Comparison of ENCODE assay signal across 8 mouse cellular contexts in genomic region chr11:48799921-48800701, GRCm38 (mm10). TPM values are rescaled to one million over a fixed set of nuclear protein-coding genes. Genes with fewer than 3 reads are reported as not detected.
DNase-seq lines count a peak whose midpoint lies in the region; ATAC-seq and TF ChIP-seq lines count a peak whose summit lies in the region.

Gene Rack1 (plus strand): TSS chr11:48800332.

- peak within 1 kb of the TSS; percentile 77 to 96 (median 89) for H3K4me3 ChIP-seq in CH12.LX (replicated peaks in 1 of 3; ENCODE audit: low read depth in 2 of 3, low read length in 2 of 3, poor library complexity in 1 of 3)
- peak within 1 kb of the TSS; percentile 87 for H3K4me3 ChIP-seq in forebrain, embryonic 11.5 days (ENCODE audit: low read depth, low read length)
- H3K4me3 ChIP-seq in heart, embryonic 15.5 days: peak within 1 kb of the TSS; percentile 77
- H3K4me3 ChIP-seq in liver, embryonic 13.5 days (replicated peaks): peak within 1 kb of the TSS; percentile 88
- peak within 1 kb of the TSS; percentile 91 for H3K4me3 ChIP-seq in stomach, embryonic 14.5 days (ENCODE audit: low read depth, low read length)

- ATAC-seq in forebrain, embryonic 11.5 days (replicated peaks; ENCODE audit: low FRiP score): peak; percentile 92
- peak; percentile 83 for ATAC-seq in heart, embryonic 15.5 days (replicated peaks; ENCODE audit: insufficient number of reproducible peaks, insufficient read depth, low FRiP score, low read depth)
- ATAC-seq in liver, embryonic 13.5 days (ENCODE audit: low read depth): peak; percentile 83
- peak; percentile 88 for ATAC-seq in stomach, embryonic 14.5 days (ENCODE audit: insufficient number of reproducible peaks, insufficient read depth, low FRiP score, low read depth)

- TF ChIP-seq CTCF in CH12.LX (conservative IDR thresholded peaks at IDR 0.05 in 1 of 2, IDR thresholded peaks at IDR 0.05 in 1 of 2; ENCODE audit: low read depth in 2 of 2, low read length in 2 of 2): no peak

- dilution Hi-C loops in CH12.LX (cut with MboI; ENCODE audit: extremely low pct_ligation_motif_present, extremely low pct_unique_long_range_greater_than_20kb, low sequenced_read_pairs): no loop called here

- no peak for TF ChIP-seq EP300 in CH12.LX (IDR thresholded peaks at IDR 0.05; ENCODE audit: low read length)

- under 1% methylated on average over 47 of the region's 47 CpGs for WGBS in forebrain, embryonic 11.5 days
- under 1% methylated on average over 47 of the region's 47 CpGs for WGBS in heart, embryonic 15.5 days
- WGBS in liver, embryonic 13.5 days (ENCODE audit: insufficient replicate concordance): under 1% methylated on average over 47 of the region's 47 CpGs
- under 1% methylated on average over 47 of the region's 47 CpGs for WGBS in stomach, embryonic 14.5 days

- H3K36me3 ChIP-seq in CH12.LX (replicated peaks in 1 of 2; ENCODE audit: control insufficient read depth in 1 of 2, insufficient read depth in 1 of 2, low read length in 1 of 2): peaks cover 41 to 50% of the 10 kb centered on the region in 2 experiments
- H3K36me3 ChIP-seq in forebrain, embryonic 11.5 days (ENCODE audit: control insufficient read depth, insufficient read depth, low read length): peaks cover 28% of the 10 kb centered on the region; the same call in 1 of the 2 replicates
- H3K36me3 ChIP-seq in heart, embryonic 15.5 days: peaks cover 34% of the 10 kb centered on the region
- H3K36me3 ChIP-seq in liver, embryonic 13.5 days: peaks cover 41% of the 10 kb centered on the region
- H3K36me3 ChIP-seq in stomach, embryonic 14.5 days (ENCODE audit: control insufficient read depth, insufficient read depth, low read length): peaks cover 38% of the 10 kb centered on the region

- H3K4me2 ChIP-seq in CH12.LX (ENCODE audit: insufficient read depth, low read depth, poor library complexity, severe bottlenecking): peak within 1 kb of the TSS; percentile 96
- H3K4me2 ChIP-seq in forebrain, embryonic 11.5 days (ENCODE audit: low read depth, low read length, severe bottlenecking): peak within 1 kb of the TSS; percentile 91
- H3K4me2 ChIP-seq in heart, embryonic 15.5 days: peak within 1 kb of the TSS; percentile 80
- peak within 1 kb of the TSS; percentile 84 for H3K4me2 ChIP-seq in liver, embryonic 13.5 days
- H3K4me2 ChIP-seq in stomach, embryonic 14.5 days (replicated peaks; ENCODE audit: low read depth, low read length): peak within 1 kb of the TSS; percentile 82

- H3K4me1 ChIP-seq in CH12.LX (ENCODE audit: control insufficient read depth in 1 of 2, insufficient read depth in 2 of 2): peaks cover 15 to 55% of the 10 kb centered on the region in 2 experiments
- H3K4me1 ChIP-seq in forebrain, embryonic 11.5 days (replicated peaks; ENCODE audit: control insufficient read depth, insufficient read depth, low read length): peaks cover 7% of the 10 kb centered on the region
- peaks cover 37% of the 10 kb centered on the region for H3K4me1 ChIP-seq in heart, embryonic 15.5 days (replicated peaks)
- peaks cover 64% of the 10 kb centered on the region for H3K4me1 ChIP-seq in liver, embryonic 13.5 days (replicated peaks)
- peaks cover 21% of the 10 kb centered on the region for H3K4me1 ChIP-seq in stomach, embryonic 14.5 days (ENCODE audit: control insufficient read depth, insufficient read depth, low read length)

- TF ChIP-seq RAD21 in CH12.LX (IDR thresholded peaks at IDR 0.05; ENCODE audit: low read depth, low read length): no peak

- H3K9ac ChIP-seq in CH12.LX (ENCODE audit: insufficient read depth, low read depth): peak within 1 kb of the TSS; percentile 100
- H3K9ac ChIP-seq in forebrain, embryonic 11.5 days (ENCODE audit: low read length): peak within 1 kb of the TSS; percentile 94
- peak within 1 kb of the TSS; percentile 78 for H3K9ac ChIP-seq in heart, embryonic 15.5 days
- H3K9ac ChIP-seq in liver, embryonic 13.5 days: peak within 1 kb of the TSS; percentile 92
- peak within 1 kb of the TSS; percentile 89 for H3K9ac ChIP-seq in stomach, embryonic 14.5 days (replicated peaks; ENCODE audit: low read depth, low read length)

- peaks cover 66% of the 10 kb centered on the region for H3K79me2 ChIP-seq in CH12.LX (replicated peaks; ENCODE audit: control insufficient read depth, extremely low read depth, insufficient read depth, poor library complexity, severe bottlenecking)

- H3K9me3 ChIP-seq in CH12.LX (replicated peaks; ENCODE audit: low read length): no peaks in the 10 kb centered on the region
- no peaks in the 10 kb centered on the region for H3K9me3 ChIP-seq in forebrain, embryonic 11.5 days (ENCODE audit: control insufficient read depth, low read length)
- H3K9me3 ChIP-seq in heart, embryonic 15.5 days (replicated peaks): no peaks in the 10 kb centered on the region
- H3K9me3 ChIP-seq in liver, embryonic 13.5 days (replicated peaks): no peaks in the 10 kb centered on the region
- no peaks in the 10 kb centered on the region for H3K9me3 ChIP-seq in stomach, embryonic 14.5 days (ENCODE audit: control insufficient read depth, low read depth, low read length)

- peak; percentile 99 for TF ChIP-seq POLR2A in CH12.LX (IDR thresholded peaks at IDR 0.05; ENCODE audit: low read depth, low read length)

- H3K27me3 ChIP-seq in CH12.LX (replicated peaks): no peaks in the 10 kb centered on the region
- no peaks in the 10 kb centered on the region for H3K27me3 ChIP-seq in forebrain, embryonic 11.5 days (ENCODE audit: control insufficient read depth, insufficient read depth, low read length)
- no peaks in the 10 kb centered on the region for H3K27me3 ChIP-seq in heart, embryonic 15.5 days
- no peaks in the 10 kb centered on the region for H3K27me3 ChIP-seq in liver, embryonic 13.5 days
- no peaks in the 10 kb centered on the region for H3K27me3 ChIP-seq in stomach, embryonic 14.5 days (ENCODE audit: control insufficient read depth, insufficient read depth, low read length)

- peak within 1 kb of the TSS; percentile 86 for H3K27ac ChIP-seq in CH12.LX (ENCODE audit: insufficient read depth, low read depth)
- peak within 1 kb of the TSS; percentile 93 for H3K27ac ChIP-seq in forebrain, embryonic 11.5 days (ENCODE audit: low read depth, low read length)
- H3K27ac ChIP-seq in heart, embryonic 15.5 days: peak within 1 kb of the TSS; percentile 99
- peak within 1 kb of the TSS; percentile 94 for H3K27ac ChIP-seq in liver, embryonic 13.5 days
- peak within 1 kb of the TSS; percentile 96 for H3K27ac ChIP-seq in stomach, embryonic 14.5 days (ENCODE audit: low read length)

- DNase-seq in CH12.LX (ENCODE audit: extremely low read depth): peak; percentile 96
- DNase-seq in c-Kit-positive CD71-positive TER-119-negative erythroid progenitor cells, embryonic 14.5 days (ENCODE audit: low read depth): peak; percentile 86
- peak; percentile 90 for DNase-seq in forebrain, embryonic 11.5 days (ENCODE audit: low spot score)
- DNase-seq in kidney, postnatal 25 days: peak; percentile 89 to 94
- peak; percentile 82 for DNase-seq in liver, embryonic 13.5 days
- DNase-seq in natural killer cell, adult 2 months (ENCODE audit: low spot score in 2 of 2): peak; percentile 88 to 89

- in situ Hi-C loops in CH12.LX (cut with MboI; ENCODE audit: low pct_ligation_motif_present, low pct_unique_long_range_greater_than_20kb, low sequenced_read_pairs): loop anchor here (5.0 kb wide), 1 partner anchor 302 kb away; no protein-coding TSS in a partner anchor

TF ChIP-seq in CH12.LX, 34 proteins besides CTCF, POLR2A, EP300 and RAD21 (continues in another document):
- TF ChIP-seq TBP (conservative IDR thresholded peaks at IDR 0.05; ENCODE audit: low read depth, low read length): peak; percentile 97
- peak; percentile 69 for TF ChIP-seq MEF2A (IDR thresholded peaks at IDR 0.05; ENCODE audit: borderline replicate concordance, low read depth, low read length)
- no peak for TF ChIP-seq ZC3H11A (IDR thresholded peaks at IDR 0.05; ENCODE audit: low read depth, low read length)
- peak; percentile 86 for TF ChIP-seq SIN3A (IDR thresholded peaks at IDR 0.05; ENCODE audit: low read length)
- peak; percentile 35; the same call in 1 of the 2 replicates for TF ChIP-seq BHLHE40 (IDR thresholded peaks at IDR 0.05; ENCODE audit: low read depth, low read length)
- peak; percentile 93 for TF ChIP-seq MXI1 (IDR thresholded peaks at IDR 0.05; ENCODE audit: low read depth, low read length)
- TF ChIP-seq MYC (IDR thresholded peaks at IDR 0.05; ENCODE audit: low read depth, low read length): peak; percentile 100
- TF ChIP-seq JUN (IDR thresholded peaks at IDR 0.05; ENCODE audit: insufficient read depth, low read depth, low read length): no peak
- TF ChIP-seq GABPA (IDR thresholded peaks at IDR 0.05; ENCODE audit: insufficient replicate concordance, low read depth, low read length): no peak; the same call in 1 of the 2 replicates
- no peak for TF ChIP-seq MAZ (IDR thresholded peaks at IDR 0.05; ENCODE audit: low read depth, low read length)
- peak; percentile 98 for TF ChIP-seq ZMIZ1 (IDR thresholded peaks at IDR 0.05; ENCODE audit: low read depth, low read length)
- peak; percentile 87 for TF ChIP-seq ELF1 (IDR thresholded peaks at IDR 0.05; ENCODE audit: low read depth, low read length)
- TF ChIP-seq KAT2A (IDR thresholded peaks at IDR 0.05; ENCODE audit: insufficient replicate concordance, low read length): peak; percentile 92
- TF ChIP-seq E2F4 (IDR thresholded peaks at IDR 0.05; ENCODE audit: insufficient replicate concordance, low read depth, low read length): 0 out of 2 replicates have a peak, but pooled peaks have one; percentile 88
- peak; percentile 100 for TF ChIP-seq NELFE (IDR thresholded peaks at IDR 0.05; ENCODE audit: low read depth, low read length)
- peak; percentile 98 for TF ChIP-seq POLR2AphosphoS2 (IDR thresholded peaks at IDR 0.05; ENCODE audit: low read depth, low read length)
- peak; percentile 99 for TF ChIP-seq MAX (IDR thresholded peaks at IDR 0.05; ENCODE audit: low read length)
- peak; percentile 86 for TF ChIP-seq HCFC1 (IDR thresholded peaks at IDR 0.05; ENCODE audit: low read depth, low read length)
- TF ChIP-seq IRF4 (IDR thresholded peaks at IDR 0.05; ENCODE audit: low read depth, low read length): peak; percentile 85
- TF ChIP-seq CHD2 (IDR thresholded peaks at IDR 0.05; ENCODE audit: low read length): no peak
- peak; percentile 97 for TF ChIP-seq TCF12 (IDR thresholded peaks at IDR 0.05; ENCODE audit: low read depth, low read length)
- no peak for TF ChIP-seq SMC3 (IDR thresholded peaks at IDR 0.05; ENCODE audit: low read depth, low read length)

RNA-seq across cellular contexts. Expression of gene Rack1, which starts in this region (rescaled TPM):
- total RNA-seq in CH12.LX (2012; rRNA removed): 5,582 and 6,330 TPM in 2 replicates
- 4,885 and 5,265 TPM in 2 replicates for total RNA-seq in CH12.LX (2014; rRNA removed)
- polyA plus RNA-seq in CH12.LX (2012; ENCODE audit: insufficient read length, low read depth): 3,744 and 4,313 TPM in 2 replicates
- 648 and 653 TPM in 2 replicates for polyA plus RNA-seq in forebrain, embryonic 11.5 days (2014; fragmentation: Nextera tagmentation; extraction: Ambion mirVana)
- 338 and 387 TPM in 2 replicates for polyA plus RNA-seq in heart, embryonic 15.5 days (2015; fragmentation: Nextera tagmentation; extraction: Ambion mirVana)
- 688 and 710 TPM in 2 replicates for polyA plus RNA-seq in liver, embryonic 13.5 days (2015; fragmentation: Nextera tagmentation; extraction: Ambion mirVana)
- 984 TPM in 2 replicates for polyA plus RNA-seq in stomach, embryonic 14.5 days (2014; fragmentation: Nextera tagmentation; extraction: Ambion mirVana)

Comparison
In these comparisons a context has a peak if more than half of its experiments do, and no peak if none do; other contexts are left out.
1. Peak in every context shown above with its lines: DNase-seq, ATAC-seq, H3K4me3 ChIP-seq and H3K27ac ChIP-seq.